Mouse (Mus musculus): ENCODE measurements around the gene Hsd11b1. TPM values are rescaled to one million over a fixed set of nuclear protein-coding genes. Genes with fewer than 3 reads are reported as not detected.

Hsd11b1 gene
- total RNA-seq, 2 experiments from 2014 or later, result 8.6 to 13.2 TPM

Other genes starting within 250 kb of the Hsd11b1 start
- gene Syt14, start 228.3 kb downstream of the Hsd11b1 start, total RNA-seq (2021), result under 1 TPM; 0.14 to 0.19 TPM
- 10 to 100 TPM in 1 of 2 experiments, 1 to 10 TPM in 1; 9.6 to 10.9 TPM for gene Diexf, start 133.8 kb downstream of the Hsd11b1 start, total RNA-seq (2021)
- gene Irf6, start 111.0 kb downstream of the Hsd11b1 start, total RNA-seq (2021), result 1 to 10 TPM; 1.4 to 2.6 TPM
- 1 to 10 TPM; 3.2 to 4.4 TPM for gene A130010J15Rik, start 96.0 kb downstream of the Hsd11b1 start, total RNA-seq (2021)
- gene Traf3ip3, start 62.4 kb downstream of the Hsd11b1 start, total RNA-seq (2021), result 1 to 10 TPM; 1.2 to 1.9 TPM
- 10 to 100 TPM; 10.2 to 13.0 TPM for gene Lamb3, start 56.4 kb downstream of the Hsd11b1 start, total RNA-seq (2021)
- 10 to 100 TPM; 53.6 to 57.8 TPM for gene G0s2, start 9.1 kb upstream of the Hsd11b1 start, total RNA-seq (2021)
- gene Camk1g, start 106.2 kb upstream of the Hsd11b1 start, total RNA-seq (2021), result 1 to 10 TPM in 1 of 2 experiments, not detected in 1; 1.0 TPM